Mouse (Mus musculus) left cerebral cortex, postnatal 36 days (tissue): Measurements from ENCODE around the gene Cacna1a. TPM values are rescaled to one million over a fixed set of nuclear protein-coding genes. Genes with fewer than 3 reads are reported as not detected.
"Not testable (repeated sequence)": the region's sequence is repeated elsewhere in the genome, so short reads cannot be mapped to it uniquely, and the experiment has no call there.

Source experiments
- DNase-seq, 2 experiments: peaks; one replicate each; pipeline ENCODE4 v3.0.0; 2021 to 2022; ENCODE audit warnings: low spot score in 2 of 2, mixed read lengths in 1 of 2
- intact Hi-C: fragments of 180-260 bp; cut with DNase I; formaldehyde crosslinking; loops from one replicate; pipeline ENCODE4 v1.15.1; 2025
- total RNA-seq, 2 experiments: library from RNA; stranded (reverse); gene quantifications; 2 replicates each; pipeline ENCODE4 v1.2.3; 2021

Cacna1a gene
- total RNA-seq, 2 experiments from 2014 or later: 219 to 272 TPM

- no peak for DNase-seq
- intact Hi-C loops: no loop called here
Observed at GRCm38 (mm10) chr8:84615666-84616485, 227.6 kb downstream of the Cacna1a start.

- intact Hi-C loops: no loop called here
- DNase-seq: no peak
Observed at GRCm38 (mm10) chr8:84617005-84617404, 228.8 kb downstream of the Cacna1a start.

- no peak for DNase-seq
- intact Hi-C loops: no loop called here
Observed at GRCm38 (mm10) chr8:84621102-84621625, 232.9 kb downstream of the Cacna1a start.

GRCm38 (mm10) chr8:84623425-84623824 lies 235.2 kb downstream of the Cacna1a start:
- intact Hi-C loops: not testable (repeated sequence)

GRCm38 (mm10) chr8:84629586-84629985 lies 241.3 kb downstream of the Cacna1a start:
- intact Hi-C loops: no loop called here
- no peak for DNase-seq

More at GRCm38 (mm10) chr8:84623425-84623824, 235.2 kb downstream of the Cacna1a start:
- DNase-seq: not testable (repeated sequence)

- DNase-seq: no peak
- intact Hi-C loops: no loop called here
Observed at GRCm38 (mm10) chr8:84630145-84630544, 241.9 kb downstream of the Cacna1a start.

GRCm38 (mm10) chr8:84631813-84632212 lies 243.6 kb downstream of the Cacna1a start:
- intact Hi-C loops: no loop called here
- no peak for DNase-seq

GRCm38 (mm10) chr8:84633841-84634584 lies 245.8 kb downstream of the Cacna1a start:
- no peak for DNase-seq
- intact Hi-C loops: no loop called here

- intact Hi-C loops: no loop called here
- peak in 1 of 2 experiments; percentile 41 for DNase-seq
Observed at GRCm38 (mm10) chr8:84634849-84635304, 246.6 kb downstream of the Cacna1a start.

- no peak for DNase-seq
- intact Hi-C loops: no loop called here
Observed at GRCm38 (mm10) chr8:84635397-84636050, 247.3 kb downstream of the Cacna1a start.

GRCm38 (mm10) chr8:84636051-84636691 lies 247.9 kb downstream of the Cacna1a start:
- intact Hi-C loops: no loop called here
- DNase-seq: no peak

- DNase-seq: no peak
- intact Hi-C loops: no loop called here
Observed at GRCm38 (mm10) chr8:84637946-84638554, 249.8 kb downstream of the Cacna1a start.

GRCm38 (mm10) chr8:84638555-84639161 lies 250.4 kb downstream of the Cacna1a start:
- intact Hi-C loops: loop anchor here (1.0 kb wide), 1 partner anchor 24 kb away; the partner anchor contains the start of gene Ier2
- DNase-seq: no peak

- intact Hi-C loops: loop anchor here (1.0 to 5.0 kb wide), 2 partner anchors 23 to 173 kb away; partner anchors contain the start of gene Ier2
Observed at GRCm38 (mm10) chr8:84639162-84640009, 251.1 kb downstream of the Cacna1a start.

GRCm38 (mm10) chr8:84640010-84640588 lies 251.9 kb downstream of the Cacna1a start:
- DNase-seq: no peak
- intact Hi-C loops: loop anchor here (5.0 kb wide), 1 partner anchor 172 kb away; no protein-coding TSS in a partner anchor

More at GRCm38 (mm10) chr8:84639162-84640009, 251.1 kb downstream of the Cacna1a start:
- peak; percentile 92 to 96 for DNase-seq

GRCm38 (mm10) chr8:84640617-84641294 lies 252.5 kb downstream of the Cacna1a start:
- DNase-seq: no peak
- intact Hi-C loops: loop anchor here (5.0 kb wide), 1 partner anchor 172 kb away; no protein-coding TSS in a partner anchor
